Mouse (Mus musculus): ENCODE data around the gene Sgtb.

Gene Sgtb

DNA sequence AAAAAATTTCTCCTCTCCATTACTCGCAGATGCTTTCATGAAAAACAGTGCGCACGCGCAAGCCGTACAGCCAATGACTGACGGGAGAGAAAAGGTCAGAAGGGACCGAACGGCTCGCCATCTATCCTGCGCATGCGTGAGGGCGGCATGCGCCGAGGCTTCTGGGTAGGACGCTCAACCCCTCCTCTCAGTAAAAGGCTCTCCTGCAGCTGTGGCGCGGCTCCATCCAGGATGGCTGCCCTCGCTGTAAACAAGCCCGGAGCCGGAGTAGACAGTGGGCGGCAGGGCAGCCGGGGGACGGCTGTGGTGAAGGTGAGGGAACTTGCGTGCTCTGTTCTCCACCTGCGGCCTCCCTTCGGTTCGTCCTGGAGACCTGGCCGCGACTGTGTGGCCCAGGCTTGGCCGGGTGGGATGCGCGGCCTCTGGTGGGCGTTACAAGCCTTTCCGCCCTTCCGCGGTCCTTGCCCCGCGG, 69.1 kb downstream of the Sgtb start, which contains the start of gene Trim23:
TSS of gene Trim23 (plus strand) at position 148 of the 472 bp plus-strand sequence.
- in situ Hi-C loops (cut with MboI, MseI), result loop anchor here (5.0 kb wide), 1 partner anchor 44 kb away; no protein-coding TSS in a partner anchor

DNA sequence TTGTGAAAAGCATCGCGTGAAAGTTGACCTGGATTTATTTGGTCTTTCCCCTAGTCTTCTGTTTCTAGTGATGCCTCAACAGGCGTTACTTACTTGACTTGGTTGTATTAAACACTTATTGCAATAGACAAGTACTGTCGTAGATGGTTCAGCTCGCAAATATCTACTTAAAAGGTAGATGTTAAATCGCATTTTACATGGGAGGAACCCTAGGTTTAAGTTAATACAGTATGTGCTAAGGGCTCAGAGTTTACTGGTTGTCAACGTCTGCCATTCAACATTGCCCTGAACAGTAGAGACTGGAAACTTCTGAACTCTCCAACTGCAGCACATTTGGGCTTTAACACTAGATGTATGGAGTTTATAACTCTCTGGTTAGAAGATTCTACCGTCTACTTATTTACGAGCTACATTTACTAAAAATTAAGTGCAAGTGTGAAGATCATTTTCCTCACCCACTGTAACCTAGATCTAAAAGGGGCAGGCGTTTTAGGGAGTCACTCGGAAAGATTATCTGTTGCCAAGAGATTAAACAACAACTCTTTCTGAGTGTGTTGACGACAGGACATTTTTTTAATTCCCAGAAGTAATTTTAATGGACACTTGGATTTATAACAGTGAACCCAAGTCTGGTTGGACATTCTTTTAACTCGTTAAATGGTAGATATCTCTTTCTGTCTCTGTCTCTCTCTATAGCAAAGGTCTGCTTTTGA, 69.8 kb downstream of the Sgtb start:
- in situ Hi-C loops (cut with MboI, MseI), result loop anchor here (5.0 kb wide), 1 partner anchor 43 kb away; no protein-coding TSS in a partner anchor

DNA sequence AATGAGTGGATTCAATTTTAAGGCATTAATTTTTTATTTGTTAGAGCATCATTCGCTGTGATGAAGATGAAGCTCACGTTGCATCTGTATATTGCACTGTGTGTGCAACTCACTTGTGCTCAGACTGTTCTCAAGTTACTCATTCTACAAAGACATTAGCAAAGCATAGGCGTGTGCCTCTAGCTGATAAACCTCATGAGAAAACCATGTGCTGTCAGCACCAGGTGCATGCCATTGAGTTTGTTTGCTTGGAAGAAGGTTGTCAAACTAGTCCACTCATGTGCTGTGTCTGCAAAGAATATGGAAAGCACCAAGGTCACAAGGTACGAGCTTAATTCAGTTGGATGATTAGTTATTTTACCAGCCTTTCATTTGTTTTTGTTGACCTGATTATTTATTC, 77.8 kb downstream of the Sgtb start:
- in situ Hi-C loops (cut with MboI, MseI), result no loop called here
